Mouse (Mus musculus) bone marrow, adult 2 months (tissue): ENCODE results near the gene Fam83f. TPM values are rescaled to one million over a fixed set of nuclear protein-coding genes. Genes with fewer than 3 reads are reported as not detected.

Source experiments
- H3K27ac ChIP-seq: fragments of 200-500 bp; 2 replicates; pipeline ENCODE4 v1.5.1; 2012; ENCODE audit warnings: low read depth, mild to moderate bottlenecking, control low read depth, inconsistent platforms, low read length; ENCODE audit not compliant: control insufficient read depth, poor library complexity, insufficient read depth
- H3K4me1 ChIP-seq: fragments of 200-500 bp; 2 replicates; pipeline ENCODE4 v1.6.1; 2011; ENCODE audit warnings: low read length; ENCODE audit not compliant: control insufficient read depth, insufficient read depth
- H3K4me3 ChIP-seq: fragments of 200-500 bp; replicated peaks from 2 replicates; pipeline ENCODE3; 2011; ENCODE audit warnings: mild to moderate bottlenecking, low read depth, low read length, control low read depth; ENCODE audit not compliant: control insufficient read depth
- CTCF ChIP-seq: fragments of 200-500 bp; IDR thresholded peaks from 2 replicates; pipeline ENCODE4 v1.5.1; 2011; ENCODE audit warnings: low read length, control low read depth; ENCODE audit not compliant: control insufficient read depth, insufficient read depth
- POLR2A ChIP-seq: fragments of 200-500 bp; IDR thresholded peaks from 2 replicates; pipeline ENCODE4 v1.6.1; 2011; ENCODE audit warnings: low read depth, mild to moderate bottlenecking, control low read depth, low read length, borderline replicate concordance; ENCODE audit not compliant: control insufficient read depth
- WGBS: fragments of 180-500 bp; shearing (Covaris S2); methylation state at CpG from one replicate; pipeline ENCODE4 v1.1.7; 2018; 5-methylcytosine and 5-hydroxymethylcytosine counted together
- polyA plus RNA-seq: library from polyadenylated mRNA; stranded (reverse); fragments of >200 nt; gene quantifications from 2 replicates; pipeline ENCODE4 v1.2.4, GENCODE M21; 2011; ENCODE audit warnings: low replicate concordance; ENCODE audit not compliant: missing spikeins, insufficient read depth, insufficient read length

Gene Fam83f
- polyA plus RNA-seq, 1 experiment, result not detected

DNA sequence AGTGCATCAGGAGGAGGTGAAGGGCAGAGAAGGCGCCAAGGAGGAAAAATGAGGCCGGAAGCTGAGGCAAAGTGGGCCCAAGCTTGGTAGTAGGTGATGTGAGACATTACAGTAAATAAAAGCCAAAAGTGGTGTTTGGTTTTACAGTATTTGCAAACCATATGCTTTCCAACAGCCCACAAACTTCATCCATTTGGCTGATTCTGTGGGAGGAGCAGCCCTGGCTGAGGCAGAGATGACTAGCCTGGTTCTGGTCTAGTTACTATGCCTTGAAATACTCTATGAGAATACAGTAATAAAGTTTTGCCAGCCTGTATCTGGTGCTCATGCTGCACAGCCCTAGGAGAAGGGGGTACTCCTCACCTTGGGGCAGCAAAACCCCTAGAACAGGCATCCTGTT, 21.2 kb upstream of the Fam83f start:
- no peak overlapping the region for H3K27ac ChIP-seq
- TF ChIP-seq CTCF, result no peak
- WGBS, result 83% methylated on average over 2 of the region's 2 CpGs
- no peaks in the 10 kb centered on the region; the same call in 1 of the 2 replicates for H3K4me1 ChIP-seq
- no peak overlapping the region for H3K4me3 ChIP-seq

DNA sequence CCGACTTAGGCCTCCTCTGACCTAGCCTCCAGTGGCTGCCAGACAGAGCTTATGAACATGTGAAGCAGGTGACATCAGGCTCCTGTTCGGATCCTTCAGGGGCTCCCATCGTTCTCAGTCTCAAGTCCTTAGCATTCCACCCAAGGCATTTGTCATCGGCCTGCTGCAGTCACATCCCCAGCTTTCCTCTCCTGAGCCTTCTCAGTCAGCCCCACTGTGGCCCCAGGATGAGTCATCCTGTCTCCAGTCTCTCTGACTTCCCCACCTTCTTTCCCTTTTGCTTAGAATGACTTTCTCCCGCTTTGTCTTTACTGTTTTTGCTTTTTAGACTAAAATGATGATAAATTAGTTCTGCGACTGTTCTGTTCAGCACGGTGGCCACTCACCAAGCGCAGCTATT, 17.8 kb upstream of the Fam83f start:
- no peaks in the 10 kb centered on the region for H3K4me1 ChIP-seq
- 70% methylated on average over 8 of the region's 8 CpGs for WGBS
- H3K27ac ChIP-seq, result no peak overlapping the region
- H3K4me3 ChIP-seq, result no peak overlapping the region
- TF ChIP-seq POLR2A, result no peak
- no peak for TF ChIP-seq CTCF

DNA sequence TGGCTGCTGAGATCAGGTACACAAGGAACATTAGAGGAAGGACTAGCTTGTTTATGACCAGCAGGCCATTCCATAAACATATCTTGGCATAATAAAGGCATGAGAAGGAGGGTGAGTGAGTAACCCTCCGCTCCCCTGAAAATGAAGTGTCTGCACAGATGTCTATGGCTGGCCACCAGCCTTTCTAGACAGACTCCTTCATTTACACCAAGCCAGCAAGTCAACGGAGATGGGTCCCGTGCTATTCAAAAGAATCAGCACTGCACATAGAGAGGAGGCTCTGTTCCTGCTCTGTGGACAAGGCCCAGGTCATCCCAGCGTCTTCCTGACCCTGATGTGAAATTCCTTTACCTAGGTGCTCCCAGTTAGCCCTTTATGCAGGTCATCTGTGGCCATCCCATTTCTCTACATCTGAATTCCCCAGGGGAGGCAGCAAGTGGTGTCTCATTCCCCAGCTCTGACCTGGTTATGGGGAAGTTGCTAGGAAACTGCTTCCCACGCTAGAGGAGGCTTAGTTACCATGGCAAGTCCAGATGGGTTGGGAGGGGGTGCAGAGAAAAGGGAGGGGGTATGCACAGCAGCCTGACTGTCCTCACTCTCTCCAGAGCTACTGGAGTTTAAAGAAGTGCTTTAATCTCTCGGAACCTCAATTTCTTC, 12.7 kb upstream of the Fam83f start:
- TF ChIP-seq CTCF, result no peak
- no peak for TF ChIP-seq POLR2A

DNA sequence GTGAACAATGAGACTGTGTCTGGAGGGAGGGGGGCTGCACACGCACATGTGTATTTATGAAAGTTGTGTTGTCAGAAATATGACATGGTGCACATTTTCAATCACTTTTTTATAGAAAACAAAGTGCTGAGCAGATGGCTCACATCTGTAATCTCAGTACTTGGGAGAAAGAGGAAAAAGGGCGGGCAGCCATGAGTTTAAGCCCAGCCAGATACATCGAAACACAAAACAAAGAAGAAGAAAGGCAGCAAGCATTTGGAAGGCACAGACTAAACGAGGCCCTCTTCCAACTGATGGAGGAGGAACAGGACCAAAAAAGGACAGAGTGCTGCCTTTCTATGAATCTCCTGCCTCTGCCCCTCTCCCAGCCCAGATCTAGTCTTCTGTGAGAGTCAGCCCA, 10.7 kb upstream of the Fam83f start:
- Histone ChIP-seq H3K4me1 (no peaks in the 10 kb centered on the region), H3K27ac (no peak overlapping the region), H3K4me3 (no peak overlapping the region)
- TF ChIP-seq POLR2A (no peak), CTCF (no peak)
- 68% methylated on average over 4 of the region's 4 CpGs for WGBS

More for the DNA sequence above, 12.7 kb upstream of the Fam83f start:
- no peak overlapping the region for H3K4me3 ChIP-seq
- H3K4me1 ChIP-seq, result no peaks in the 10 kb centered on the region
- H3K27ac ChIP-seq, result no peak overlapping the region
- WGBS, result 68% methylated on average over 6 of the region's 6 CpGs

DNA sequence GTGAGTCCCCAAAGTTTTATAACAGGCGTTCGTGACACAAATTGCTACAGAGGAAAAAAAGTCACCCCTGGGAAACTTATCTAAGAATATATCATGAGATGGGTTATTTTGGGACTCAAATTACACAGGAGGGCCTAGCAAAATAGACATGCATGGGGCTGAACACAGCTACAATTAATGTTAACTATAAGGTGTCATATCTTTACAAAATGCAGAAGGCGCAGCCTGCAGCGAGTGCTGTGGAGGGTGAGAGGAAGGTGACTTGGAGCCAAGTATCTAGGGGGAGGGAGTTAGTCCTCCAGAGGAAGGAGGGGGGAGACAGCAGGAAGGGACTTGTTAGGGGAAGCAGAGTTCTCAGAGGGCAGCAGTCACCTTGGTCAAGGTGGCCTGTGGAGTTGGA, 7.2 kb upstream of the Fam83f start:
- no peaks in the 10 kb centered on the region for H3K4me1 ChIP-seq
- TF ChIP-seq CTCF, result no peak
- TF ChIP-seq POLR2A, result no peak
- WGBS, result 55% methylated on average over 4 of the region's 4 CpGs
- H3K27ac ChIP-seq, result no peak overlapping the region
- no peak overlapping the region for H3K4me3 ChIP-seq

DNA sequence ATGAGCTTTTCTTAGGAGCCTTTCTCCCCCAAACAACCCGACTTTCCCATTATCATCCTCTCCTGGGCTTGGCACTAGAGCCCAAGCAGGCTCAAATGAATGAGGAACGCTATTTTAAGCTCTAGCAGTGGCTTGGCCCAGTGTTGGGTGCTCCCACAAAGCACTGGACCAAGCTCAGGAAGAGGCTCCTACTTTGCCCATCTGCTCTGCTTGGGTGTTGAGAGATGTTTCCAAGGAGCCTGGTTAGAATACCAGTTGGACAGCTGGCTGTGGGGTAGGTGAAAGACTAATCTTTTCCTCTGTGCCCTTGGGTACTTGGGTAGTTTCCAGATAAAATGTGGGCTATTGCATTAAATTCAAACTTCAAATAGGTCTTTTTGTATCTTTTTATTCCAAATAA, 1.2 kb downstream of the Fam83f start:
- H3K4me1 ChIP-seq, result peaks cover 5% of the 10 kb centered on the region
- WGBS, result 72% methylated on average over 2 of the region's 2 CpGs
- TF ChIP-seq POLR2A (no peak), CTCF (no peak)
- no peak overlapping the region for H3K4me3 ChIP-seq
- H3K27ac ChIP-seq, result no peak overlapping the region

DNA sequence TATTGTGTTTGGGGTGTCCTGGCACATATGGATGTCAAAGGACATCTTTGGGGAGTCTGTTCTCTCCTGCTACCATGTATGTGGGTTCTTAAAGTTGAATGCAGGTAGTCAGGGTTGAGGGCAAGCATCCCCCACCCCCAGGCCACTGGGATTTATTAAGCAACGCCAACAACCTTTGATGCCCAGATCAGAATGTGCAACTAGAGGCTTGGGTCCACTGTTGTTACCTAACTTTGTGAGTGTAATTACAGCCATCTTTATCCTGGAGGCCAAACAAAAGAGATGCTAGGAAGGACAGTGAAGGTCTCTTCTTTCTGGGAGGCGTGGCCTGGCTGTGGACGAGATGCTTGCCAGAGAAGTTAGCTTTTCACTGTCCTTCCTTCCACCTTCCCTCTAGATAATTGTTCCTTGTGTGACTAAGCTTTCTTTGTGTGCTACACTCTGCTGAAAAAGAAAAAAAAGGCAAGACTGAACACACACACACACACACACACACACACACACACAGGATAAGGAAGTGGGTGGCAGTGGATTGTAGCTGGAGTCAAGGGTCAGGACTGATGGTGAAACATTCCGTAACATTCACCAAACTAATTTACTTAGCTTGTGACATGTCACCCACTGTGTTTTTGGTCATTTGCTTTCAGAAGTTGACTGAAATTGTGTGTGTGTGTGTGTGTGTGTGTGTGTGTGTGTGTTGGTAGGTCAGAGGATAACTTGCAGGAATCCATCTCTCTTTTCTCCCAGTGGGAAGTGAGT, 1.9 kb downstream of the Fam83f start:
- WGBS, result 50% methylated on average over 4 of the region's 4 CpGs
- Histone ChIP-seq H3K4me3 (no peak overlapping the region), H3K4me1 (peaks cover 5% of the 10 kb centered on the region), H3K27ac (no peak overlapping the region)
- TF ChIP-seq POLR2A (no peak), CTCF (no peak)

DNA sequence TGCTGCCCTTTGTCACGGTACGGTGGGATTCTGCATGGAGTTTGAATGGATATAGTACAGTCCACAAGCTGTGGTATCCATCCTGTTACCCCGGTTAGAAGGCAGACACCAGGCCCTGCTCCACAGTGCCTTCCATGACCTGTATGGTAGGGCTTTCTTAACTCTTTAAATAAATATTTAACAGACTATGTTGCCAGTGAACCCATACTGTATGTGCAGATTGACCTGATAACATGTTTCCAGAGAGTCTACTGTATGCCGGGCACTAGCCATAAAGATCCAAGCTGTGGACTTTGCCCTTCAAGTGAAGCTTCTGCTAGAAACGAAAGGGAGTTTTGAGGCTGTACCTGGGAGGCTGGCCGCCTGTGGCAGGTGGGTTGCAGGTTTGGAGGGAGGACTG, 3.1 kb downstream of the Fam83f start:
- H3K4me3 ChIP-seq, result no peak overlapping the region
- peaks cover 5% of the 10 kb centered on the region for H3K4me1 ChIP-seq
- no peak overlapping the region for H3K27ac ChIP-seq
- WGBS, result 61% methylated on average over 6 of the region's 6 CpGs
- TF ChIP-seq POLR2A (no peak), CTCF (no peak)
